Mouse (Mus musculus) E14TG2a.4 (cell line): Measurements from ENCODE around the gene Fgfr3.

Source experiments
- CTCF ChIP-seq: conservative IDR thresholded peaks from 2 replicates; pipeline ENCODE4 v1.5.1; 2014; ENCODE audit warnings: low read length
- NANOG ChIP-seq: IDR thresholded peaks from 2 replicates; pipeline ENCODE4 v1.6.1; 2014; ENCODE audit warnings: borderline replicate concordance, low read length, mixed read lengths
- POU5F1 ChIP-seq: IDR thresholded peaks from 2 replicates; pipeline ENCODE4 v1.6.1; 2014; ENCODE audit warnings: low read length, borderline replicate concordance

- TF ChIP-seq CTCF (no peak), NANOG (no peak), POU5F1 (no peak)
Observed at GRCm38 (mm10) chr5:33723641-33724465, 2.4 kb downstream of the Fgfr3 start.
